In genomic region chr16:21431614-21432013, GRCm38 (mm10) we compare ENCODE assay signal across 19 mouse cellular contexts. TPM values are rescaled to one million over a fixed set of nuclear protein-coding genes. Genes with fewer than 3 reads are reported as not detected.
A peak's percentile ranks its signal among the peaks of the same experiment; 100 is the strongest.
DNase-seq lines count a peak whose midpoint lies in the region; ATAC-seq and TF ChIP-seq lines count a peak whose summit lies in the region.
"Had no signal": no experiment of that assay in that cellular context is flagged by ENCODE, and none has a peak within 500 bp of the region (broad histone marks: within the 10 kb centered on the region; RNA-seq: fewer than 3 reads in every experiment).

No protein-coding gene starts in this region.

- H3K27ac ChIP-seq in hindbrain, postnatal 0 days, result no peak overlapping the region
- no peak overlapping the region for H3K27ac ChIP-seq in hindbrain, embryonic 14.5 days
- H3K27ac ChIP-seq in midbrain, embryonic 11.5 days (ENCODE audit: low read depth, low read length), result no peak overlapping the region
- H3K27ac ChIP-seq in midbrain, embryonic 10.5 days (replicated peaks), result no peak overlapping the region
- H3K27ac ChIP-seq in MEL (ENCODE audit: control insufficient read depth, low read depth, low read length), result no peak overlapping the region
- H3K27ac ChIP-seq: forebrain, embryonic 12.5 days; heart, embryonic 15.5 days; hindbrain, embryonic 13.5 days; neural tube, embryonic 13.5 days had no signal

- peak; percentile 32; the same call in 1 of the 2 replicates for TF ChIP-seq CTCF in hindbrain, postnatal 0 days (IDR thresholded peaks at IDR 0.05; ENCODE audit: low read depth)
- peak in 2 of 3 experiments; percentile 35 to 38; a peak in 4 of 6 replicates for TF ChIP-seq CTCF in MEL (IDR thresholded peaks at IDR 0.05 in 2 of 3, conservative IDR thresholded peaks at IDR 0.05 in 1 of 3; ENCODE audit: control insufficient read depth in 1 of 3, insufficient read depth in 1 of 3, low read depth in 2 of 3, low read length in 3 of 3, poor library complexity in 1 of 3, severe bottlenecking in 1 of 3)

- H3K9ac ChIP-seq in hindbrain, postnatal 0 days (replicated peaks; ENCODE audit: low read length), result no peak overlapping the region
- H3K9ac ChIP-seq in hindbrain, embryonic 14.5 days, result no peak overlapping the region
- no peak overlapping the region for H3K9ac ChIP-seq in midbrain, embryonic 11.5 days (ENCODE audit: low read length)
- no peak overlapping the region for H3K9ac ChIP-seq in MEL (ENCODE audit: control insufficient read depth, low read depth, low read length, poor library complexity, severe bottlenecking)
- H3K9ac ChIP-seq: forebrain, embryonic 12.5 days; heart, embryonic 15.5 days; hindbrain, embryonic 13.5 days; neural tube, embryonic 13.5 days had no signal

- 89% methylated on average over 3 of the region's 3 CpGs for WGBS in hindbrain, postnatal 0 days
- 80% methylated on average over 3 of the region's 3 CpGs for WGBS in hindbrain, embryonic 14.5 days
- 88% methylated on average over 3 of the region's 3 CpGs for WGBS in midbrain, embryonic 11.5 days
- WGBS in midbrain, embryonic 10.5 days, result 80% methylated on average over 3 of the region's 3 CpGs

- DNase-seq in hindbrain, postnatal 0 days (ENCODE audit: low spot score), result no peak
- no peak for DNase-seq in hindbrain, embryonic 14.5 days (ENCODE audit: low spot score)
- peak; percentile 79 for DNase-seq in midbrain, embryonic 11.5 days (ENCODE audit: low spot score, missing footprints)
- no peak for DNase-seq in midbrain, embryonic 10.5 days (ENCODE audit: low spot score)
- DNase-seq in MEL (ENCODE audit: low read depth, low spot score), result peak; percentile 61
- DNase-seq in splenic B cell, adult 2 months (ENCODE audit: low read depth, low spot score), result peak; percentile 26
- no peak for DNase-seq in neural tube, embryonic 10.5 days (ENCODE audit: extremely low spot score, low spot score)
- DNase-seq in heart, adult 18-20 months, result no peak
- DNase-seq: adrenal gland, postnatal 25 days; cerebellum, adult 9-10 months; embryo, embryonic 11 days; kidney, adult 2 months; right cerebral cortex, postnatal 4 days; thymus, postnatal 25 days had no signal

- no peak overlapping the region for H3K4me2 ChIP-seq in hindbrain, postnatal 0 days (ENCODE audit: low read depth, low read length)
- H3K4me2 ChIP-seq in hindbrain, embryonic 14.5 days (replicated peaks), result no peak overlapping the region
- H3K4me2 ChIP-seq in midbrain, embryonic 11.5 days, result no peak overlapping the region
- H3K4me2 ChIP-seq: forebrain, embryonic 12.5 days; heart, embryonic 15.5 days; hindbrain, embryonic 13.5 days; neural tube, embryonic 13.5 days had no signal

- no peak for TF ChIP-seq EP300 in MEL (IDR thresholded peaks at IDR 0.05; ENCODE audit: low read depth in 1 of 2, low read length in 2 of 2)

- ATAC-seq in hindbrain, postnatal 0 days, result no peak
- no peak for ATAC-seq in hindbrain, embryonic 14.5 days (ENCODE audit: low FRiP score)
- ATAC-seq in midbrain, embryonic 11.5 days (ENCODE audit: low FRiP score), result no peak
- ATAC-seq: midbrain, embryonic 16.5 days had no signal

- H3K4me3 ChIP-seq in hindbrain, postnatal 0 days (ENCODE audit: low read length), result no peak overlapping the region
- no peak overlapping the region for H3K4me3 ChIP-seq in hindbrain, embryonic 14.5 days (replicated peaks; ENCODE audit: low read length)
- no peak overlapping the region for H3K4me3 ChIP-seq in midbrain, embryonic 11.5 days (ENCODE audit: low read depth, low read length)
- no peak overlapping the region for H3K4me3 ChIP-seq in midbrain, embryonic 10.5 days
- no peak overlapping the region for H3K4me3 ChIP-seq in MEL (ENCODE audit: control insufficient read depth in 1 of 2, insufficient read depth in 1 of 2, low read depth in 2 of 2, low read length in 2 of 2)
- H3K4me3 ChIP-seq: forebrain, embryonic 12.5 days; heart, embryonic 15.5 days; hindbrain, embryonic 13.5 days; neural tube, embryonic 13.5 days had no signal

- TF ChIP-seq RAD21 in MEL (IDR thresholded peaks at IDR 0.05; ENCODE audit: low read depth, low read length), result no peak

- no peaks in the 10 kb centered on the region for H3K36me3 ChIP-seq in hindbrain, postnatal 0 days (ENCODE audit: insufficient read depth, low read length)
- peaks cover 15% of the 10 kb centered on the region for H3K36me3 ChIP-seq in hindbrain, embryonic 14.5 days (replicated peaks; ENCODE audit: control insufficient read depth, insufficient read depth)
- H3K36me3 ChIP-seq in midbrain, embryonic 11.5 days (ENCODE audit: control insufficient read depth, insufficient read depth, low read length), result no peaks in the 10 kb centered on the region
- peaks cover 23% of the 10 kb centered on the region for H3K36me3 ChIP-seq in midbrain, embryonic 10.5 days
- H3K36me3 ChIP-seq in MEL (ENCODE audit: control insufficient read depth in 1 of 2, insufficient read depth in 2 of 2, low read length in 2 of 2), result peaks cover 0 to 10% of the 10 kb centered on the region in 2 experiments; a peak in 2 of 4 replicates
- H3K36me3 ChIP-seq in splenic B cell, adult 2 months (ENCODE audit: control insufficient read depth, insufficient read depth, low read length, poor library complexity, severe bottlenecking), result peaks cover 2% of the 10 kb centered on the region; the same call in 1 of the 2 replicates
- H3K36me3 ChIP-seq: forebrain, embryonic 12.5 days had no signal

- no peaks in the 10 kb centered on the region for H3K4me1 ChIP-seq in hindbrain, postnatal 0 days (ENCODE audit: insufficient read depth, low read length)
- H3K4me1 ChIP-seq in hindbrain, embryonic 14.5 days (replicated peaks; ENCODE audit: control insufficient read depth, insufficient read depth, low read length), result no peaks in the 10 kb centered on the region
- no peaks in the 10 kb centered on the region for H3K4me1 ChIP-seq in midbrain, embryonic 11.5 days (ENCODE audit: control insufficient read depth, insufficient read depth, low read length)
- H3K4me1 ChIP-seq in midbrain, embryonic 10.5 days, result no peaks in the 10 kb centered on the region
- peaks cover 10 to 12% of the 10 kb centered on the region in 2 experiments for H3K4me1 ChIP-seq in MEL (ENCODE audit: control insufficient read depth in 1 of 2, insufficient read depth in 2 of 2, low read length in 2 of 2)
- H3K4me1 ChIP-seq: forebrain, embryonic 12.5 days; heart, embryonic 15.5 days; hindbrain, embryonic 13.5 days; neural tube, embryonic 13.5 days had no signal

- H3K79me2 ChIP-seq in MEL (ENCODE audit: control insufficient read depth, insufficient read depth, low read length, poor library complexity), result no peaks in the 10 kb centered on the region

- TF ChIP-seq POLR2A in MEL (IDR thresholded peaks at IDR 0.05; ENCODE audit: control insufficient read depth in 1 of 2, insufficient read depth in 1 of 2, low read depth in 1 of 2, low read length in 2 of 2, poor library complexity in 1 of 2), result no peak

- no peaks in the 10 kb centered on the region for H3K9me3 ChIP-seq in hindbrain, postnatal 0 days (ENCODE audit: low read length)
- H3K9me3 ChIP-seq in hindbrain, embryonic 14.5 days (ENCODE audit: control insufficient read depth, low read length), result 0 out of 2 replicates have a peak, but pooled peaks cover 3% of the 10 kb centered on the region
- H3K9me3 ChIP-seq in midbrain, embryonic 11.5 days (ENCODE audit: control insufficient read depth, low read length), result no peaks in the 10 kb centered on the region
- peaks cover 2% of the 10 kb centered on the region; the same call in 1 of the 2 replicates for H3K9me3 ChIP-seq in midbrain, embryonic 10.5 days (replicated peaks)
- H3K9me3 ChIP-seq in MEL (replicated peaks; ENCODE audit: insufficient read depth, low read length), result no peaks in the 10 kb centered on the region
- H3K9me3 ChIP-seq: forebrain, embryonic 12.5 days; heart, embryonic 15.5 days; hindbrain, embryonic 13.5 days had no signal

- H3K27me3 ChIP-seq in hindbrain, postnatal 0 days (ENCODE audit: insufficient read depth, low read length), result no peaks in the 10 kb centered on the region
- H3K27me3 ChIP-seq in hindbrain, embryonic 14.5 days (ENCODE audit: control insufficient read depth, insufficient read depth, low read length), result no peaks in the 10 kb centered on the region
- no peaks in the 10 kb centered on the region for H3K27me3 ChIP-seq in midbrain, embryonic 11.5 days (ENCODE audit: control insufficient read depth, insufficient read depth, low read length)
- H3K27me3 ChIP-seq in midbrain, embryonic 10.5 days (ENCODE audit: low read depth, poor library complexity, severe bottlenecking), result no peaks in the 10 kb centered on the region
- no peaks in the 10 kb centered on the region for H3K27me3 ChIP-seq in MEL (ENCODE audit: control insufficient read depth in 1 of 2, insufficient read depth in 2 of 2, low read length in 2 of 2)
- no peaks in the 10 kb centered on the region for H3K27me3 ChIP-seq in splenic B cell, adult 2 months (ENCODE audit: control insufficient read depth, insufficient read depth, low read length, poor library complexity, severe bottlenecking)
- H3K27me3 ChIP-seq: forebrain, embryonic 12.5 days; heart, embryonic 15.5 days; hindbrain, embryonic 13.5 days; neural tube, embryonic 13.5 days had no signal

TF ChIP-seq in MEL, 35 proteins besides CTCF, POLR2A, EP300 and RAD21:
- TF ChIP-seq MYC (IDR thresholded peaks at IDR 0.05; ENCODE audit: low read depth, low read length) (peak; percentile 50; the same call in 1 of the 2 replicates), USF1 (IDR thresholded peaks at IDR 0.05; ENCODE audit: low read depth, low read length) (no peak)
TF ChIP-seq in MEL: peak in this region for 1.

RNA-seq across cellular contexts. Expression of gene Vps8, which starts 8.7 kb away (rescaled TPM):
- 27.9 and 39.9 TPM in 2 replicates for total RNA-seq in hindbrain, postnatal 0 days (2014; rRNA removed)
- polyA plus RNA-seq in hindbrain, postnatal 0 days (2015; fragmentation: Nextera tagmentation; extraction: Ambion mirVana), result 21.2 and 24.3 TPM in 2 replicates
- polyA plus RNA-seq in hindbrain, embryonic 14.5 days (2014; fragmentation: Nextera tagmentation; extraction: Ambion mirVana), result 37.0 and 40.7 TPM in 2 replicates
- polyA plus RNA-seq in midbrain, embryonic 11.5 days (2014; fragmentation: Nextera tagmentation; extraction: Ambion mirVana), result 27.1 and 28.4 TPM in 2 replicates
- polyA plus RNA-seq in midbrain, embryonic 10.5 days (2016; fragmentation: Nextera tagmentation; extraction: Ambion mirVana), result 18.9 and 23.1 TPM in 2 replicates
- 10.5 TPM in 2 replicates for total RNA-seq in MEL (2012; rRNA removed)
- polyA plus RNA-seq in MEL (2012; ENCODE audit: insufficient read depth in 1 of 2, insufficient read length in 2 of 2, low read depth in 1 of 2, low replicate concordance in 2 of 2, missing spikeins in 1 of 2), result 10 to 100 TPM in 1 of 2 experiments, not detected in 1; 14.0 TPM
- total RNA-seq in heart, adult 18-20 months (2021), result 10 to 100 TPM; 21.3 to 23.6 TPM

Comparison
In these comparisons a context has a peak if more than half of its experiments do, and no peak if none do; other contexts are left out.
1. DNase-seq: peak in midbrain, embryonic 11.5 days (single experiment), MEL (single experiment) and splenic B cell, adult 2 months (single experiment); none in hindbrain, postnatal 0 days (single experiment), hindbrain, embryonic 14.5 days (single experiment), midbrain, embryonic 10.5 days (single experiment), neural tube, embryonic 10.5 days (single experiment) and heart, adult 18-20 months (0 of 2).